Mouse (Mus musculus) CH12.LX (cell line): ENCODE measurements around the gene Nbas. TPM values are rescaled to one million over a fixed set of nuclear protein-coding genes. Genes with fewer than 3 reads are reported as not detected.

Experiments used
- DNase-seq: peaks from one replicate; pipeline ENCODE4 v3.0.0-alpha.2; 2013; ENCODE audit errors: extremely low read depth
- H3K27ac ChIP-seq: 2 replicates; pipeline ENCODE4 v1.5.1; 2012; ENCODE audit warnings: low read depth, mild to moderate bottlenecking, control low read depth, moderate library complexity; ENCODE audit not compliant: insufficient read depth
- H3K27me3 ChIP-seq: replicated peaks from 2 replicates; pipeline ENCODE3; 2012; ENCODE audit warnings: inconsistent platforms
- H3K36me3 ChIP-seq, 2 experiments: replicated peaks in 1 of 2; 2 replicates each; pipeline versions ENCODE3 to v1.6.1; 2012; ENCODE audit warnings: inconsistent platforms in 1 of 2, low read length in 1 of 2, mild to moderate bottlenecking in 1 of 2, mixed read lengths in 1 of 2, moderate library complexity in 1 of 2; ENCODE audit not compliant: control insufficient read depth in 1 of 2, insufficient read depth in 1 of 2
- H3K4me1 ChIP-seq, 2 experiments: 2 replicates each; pipeline ENCODE4 v1.6.1; 2012; ENCODE audit warnings: inconsistent platforms in 1 of 2, moderate library complexity in 1 of 2; ENCODE audit not compliant: insufficient read depth in 2 of 2, control insufficient read depth in 1 of 2
- H3K4me2 ChIP-seq: 2 replicates; pipeline ENCODE4 v1.6.1; 2012; ENCODE audit warnings: low read depth, mild to moderate bottlenecking, control low read depth; ENCODE audit not compliant: poor library complexity, insufficient read depth, severe bottlenecking
- H3K4me3 ChIP-seq, 3 experiments: fragments of 150-350 bp in 1 of 3; sonication (generic) in 1 of 3; replicated peaks in 1 of 3; 2 replicates each; pipeline versions ENCODE3 to v1.5.1; 2011 to 2012; ENCODE audit warnings: low read depth in 2 of 3, low read length in 2 of 3, mild to moderate bottlenecking in 2 of 3, moderate library complexity in 2 of 3, control low read depth in 1 of 3, improper control_type of control experiment in 1 of 3, inconsistent platforms in 1 of 3, mixed read lengths in 1 of 3; ENCODE audit not compliant: poor library complexity in 1 of 3
- H3K79me2 ChIP-seq: replicated peaks from 2 replicates; pipeline ENCODE4 v1.6.1; 2012; ENCODE audit warnings: mild to moderate bottlenecking, moderate library complexity; ENCODE audit not compliant: control insufficient read depth, poor library complexity, insufficient read depth, severe bottlenecking; ENCODE audit errors: extremely low read depth
- H3K9ac ChIP-seq: 2 replicates; pipeline ENCODE4 v1.6.1; 2012; ENCODE audit warnings: low read depth, mild to moderate bottlenecking, control low read depth, moderate library complexity; ENCODE audit not compliant: insufficient read depth
- H3K9me3 ChIP-seq: replicated peaks from 2 replicates; pipeline ENCODE3; 2012; ENCODE audit warnings: low read length, inconsistent platforms, mixed read lengths
- BHLHE40 ChIP-seq: IDR thresholded peaks from 2 replicates; pipeline ENCODE4 v1.6.1; 2011; ENCODE audit warnings: mild to moderate bottlenecking, low read depth, low read length, improper control_type of control experiment
- CHD1 ChIP-seq: IDR thresholded peaks from 2 replicates; pipeline ENCODE4 v1.6.1; 2012; ENCODE audit warnings: low read depth, low read length, improper control_type of control experiment, inconsistent platforms
- CTCF ChIP-seq, 2 experiments: IDR thresholded peaks in 1 of 2; conservative IDR thresholded peaks in 1 of 2; 2 replicates each; pipeline ENCODE4 v1.5.1; 2011 to 2012; ENCODE audit warnings: low read depth in 2 of 2, low read length in 2 of 2, improper control_type of control experiment in 1 of 2, inconsistent platforms in 1 of 2, mild to moderate bottlenecking in 1 of 2, moderate library complexity in 1 of 2
- EP300 ChIP-seq: IDR thresholded peaks from 2 replicates; pipeline ENCODE4 v1.6.1; 2011; ENCODE audit warnings: low read length, improper control_type of control experiment
- ETS1 ChIP-seq: conservative IDR thresholded peaks from 2 replicates; pipeline ENCODE4 v1.6.1; 2012; ENCODE audit warnings: low read depth, mild to moderate bottlenecking, inconsistent platforms, low read length, improper control_type of control experiment, moderate library complexity
- HCFC1 ChIP-seq: IDR thresholded peaks from 2 replicates; pipeline ENCODE4 v1.6.1; 2012; ENCODE audit warnings: low read depth, mild to moderate bottlenecking, inconsistent platforms, low read length, improper control_type of control experiment
- IRF4 ChIP-seq: IDR thresholded peaks from 2 replicates; pipeline ENCODE4 v1.6.1; 2014; ENCODE audit warnings: low read depth, mild to moderate bottlenecking, inconsistent platforms, low read length, improper control_type of control experiment
- JUN ChIP-seq: IDR thresholded peaks from 2 replicates; pipeline ENCODE4 v1.6.1; 2011; ENCODE audit warnings: low read depth, mild to moderate bottlenecking, low read length, improper control_type of control experiment, moderate library complexity; ENCODE audit not compliant: insufficient read depth
- JUND ChIP-seq: conservative IDR thresholded peaks from 2 replicates; pipeline ENCODE4 v1.6.1; 2011; ENCODE audit warnings: low read depth, low read length, improper control_type of control experiment
- KAT2A ChIP-seq: IDR thresholded peaks from 2 replicates; pipeline ENCODE4 v1.6.1; 2012; ENCODE audit warnings: low read length, improper control_type of control experiment, inconsistent platforms; ENCODE audit not compliant: insufficient replicate concordance
- MAX ChIP-seq: IDR thresholded peaks from 2 replicates; pipeline ENCODE4 v1.6.1; 2011; ENCODE audit warnings: low read length, improper control_type of control experiment
- MAZ ChIP-seq: IDR thresholded peaks from 2 replicates; pipeline ENCODE4 v1.6.1; 2012; ENCODE audit warnings: low read depth, mild to moderate bottlenecking, inconsistent platforms, low read length, improper control_type of control experiment, moderate library complexity
- MEF2A ChIP-seq: IDR thresholded peaks from 2 replicates; pipeline ENCODE4 v1.6.1; 2014; ENCODE audit warnings: low read depth, mild to moderate bottlenecking, inconsistent platforms, low read length, improper control_type of control experiment, borderline replicate concordance
- PAX5 ChIP-seq: IDR thresholded peaks from 2 replicates; pipeline ENCODE4 v1.6.1; 2012; ENCODE audit warnings: low read length, inconsistent platforms, mixed read lengths
- POLR2A ChIP-seq: IDR thresholded peaks from 2 replicates; pipeline ENCODE4 v1.6.1; 2011; ENCODE audit warnings: low read depth, mild to moderate bottlenecking, improper control_type of control experiment, low read length
- POLR2AphosphoS2 ChIP-seq: IDR thresholded peaks from 2 replicates; pipeline ENCODE4 v1.6.1; 2011; ENCODE audit warnings: low read depth, low read length, improper control_type of control experiment
- RAD21 ChIP-seq: IDR thresholded peaks from 2 replicates; pipeline ENCODE4 v1.6.1; 2011; ENCODE audit warnings: low read depth, mild to moderate bottlenecking, low read length, improper control_type of control experiment, moderate library complexity
- SIN3A ChIP-seq: IDR thresholded peaks from 2 replicates; pipeline ENCODE4 v1.6.1; 2012; ENCODE audit warnings: low read length, improper control_type of control experiment, inconsistent platforms
- SMC3 ChIP-seq: IDR thresholded peaks from 2 replicates; pipeline ENCODE4 v1.6.1; 2011; ENCODE audit warnings: low read depth, low read length, improper control_type of control experiment
- UBTF ChIP-seq: IDR thresholded peaks from 2 replicates; pipeline ENCODE4 v1.6.1; 2012; ENCODE audit warnings: low read depth, mild to moderate bottlenecking, inconsistent platforms, low read length, improper control_type of control experiment, moderate library complexity
- USF2 ChIP-seq: conservative IDR thresholded peaks from 2 replicates; pipeline ENCODE4 v1.6.1; 2011; ENCODE audit warnings: low read depth, low read length, improper control_type of control experiment
- ZC3H11A ChIP-seq: IDR thresholded peaks from 2 replicates; pipeline ENCODE4 v1.6.1; 2012; ENCODE audit warnings: low read depth, mild to moderate bottlenecking, inconsistent platforms, low read length, improper control_type of control experiment
- ZNF384 ChIP-seq: IDR thresholded peaks from 2 replicates; pipeline ENCODE4 v1.6.1; 2012; ENCODE audit warnings: low read depth, low read length, improper control_type of control experiment, inconsistent platforms
- dilution Hi-C: fragments of 300-500 bp; cut with MboI; formaldehyde crosslinking; loops from 2 replicates; pipeline ENCODE4 v1.14.3; 2020; ENCODE audit warnings: low sequenced_read_pairs; ENCODE audit not compliant: extremely low pct_unique_long_range_greater_than_20kb, extremely low pct_ligation_motif_present
- in situ Hi-C: fragments of 300-500 bp; cut with MboI; formaldehyde crosslinking; loops from 3 replicates; pipeline ENCODE4 v1.14.3; 2019; ENCODE audit warnings: low sequenced_read_pairs, low pct_ligation_motif_present, low pct_unique_long_range_greater_than_20kb, mixed read lengths
- polyA plus RNA-seq: library from polyadenylated mRNA; unstranded; fragments of >175 nt; gene quantifications from 2 replicates; pipeline ENCODE4 v1.2.1, GENCODE M21; 2012; ENCODE audit warnings: low read depth; ENCODE audit not compliant: insufficient read length
- total RNA-seq, 2 experiments: library from RNA; depleted of rRNA; stranded (reverse); fragments of 300-350 nt in 1 of 2; fragments of >200 nt in 1 of 2; gene quantifications; 2 replicates each; pipeline ENCODE4 v1.2.3; 2012 to 2014

Nbas gene
- total and polyA plus RNA-seq, 3 experiments, result 16.9 to 51.6 (median 22.1) TPM

- no peaks in the 10 kb centered on the region for H3K9me3 ChIP-seq
- H3K4me3 ChIP-seq, result no peak overlapping the region
- no peaks in the 10 kb centered on the region for H3K27me3 ChIP-seq
- H3K79me2 ChIP-seq, result 0 out of 2 replicates have a peak, but pooled peaks cover 2% of the 10 kb centered on the region
- H3K4me1 ChIP-seq, result no peaks in the 10 kb centered on the region
- DNase-seq, result no peak
- in situ Hi-C loops (no loop called here), dilution Hi-C loops (no loop called here)
- no peak overlapping the region for H3K27ac ChIP-seq
- no peak for TF ChIP-seq BHLHE40
- TF ChIP-seq POLR2A, result no peak
- TF ChIP-seq ZC3H11A, result no peak
- TF ChIP-seq POLR2AphosphoS2, result no peak
- no peak for TF ChIP-seq JUND
- TF ChIP-seq SIN3A, result no peak
- TF ChIP-seq ZNF384, result no peak
- TF ChIP-seq EP300, result no peak
- no peak for TF ChIP-seq HCFC1
- TF ChIP-seq SMC3, result no peak
- no peak for TF ChIP-seq KAT2A
- TF ChIP-seq MEF2A, result no peak
- TF ChIP-seq ETS1, result no peak
- no peak for TF ChIP-seq UBTF
- no peak for TF ChIP-seq USF2
- no peak for TF ChIP-seq CTCF (conservative IDR thresholded peaks at IDR 0.05 in 1 of 2, IDR thresholded peaks at IDR 0.05 in 1 of 2; ENCODE audit: low read depth in 2 of 2, low read length in 2 of 2)
- no peak overlapping the region for H3K9ac ChIP-seq
- no peak overlapping the region for H3K4me2 ChIP-seq
- peaks cover 42 to 68% of the 10 kb centered on the region in 2 experiments for H3K36me3 ChIP-seq
Measured at GRCm38 (mm10) chr12:13314384-13314783, 45.5 kb downstream of the Nbas start.

- H3K4me1 ChIP-seq, result no peaks in the 10 kb centered on the region
- H3K4me2 ChIP-seq, result no peak overlapping the region
- 0 out of 2 replicates have a peak, but pooled peaks cover 2% of the 10 kb centered on the region for H3K79me2 ChIP-seq
- no peak overlapping the region for H3K4me3 ChIP-seq
- no peak for TF ChIP-seq JUN
- no peak for TF ChIP-seq IRF4
- no peak for TF ChIP-seq CHD1
- no peak for TF ChIP-seq MAZ
- no peak for TF ChIP-seq USF2
- no peak for TF ChIP-seq MAX
- TF ChIP-seq RAD21, result no peak
- TF ChIP-seq PAX5, result no peak
- TF ChIP-seq, all 38 proteins: peak for 0
- in situ Hi-C loops, result no loop called here
- Histone ChIP-seq H3K36me3 (peaks cover 38 to 67% of the 10 kb centered on the region in 2 experiments), H3K27me3 (no peaks in the 10 kb centered on the region), H3K27ac (no peak overlapping the region), H3K9ac (no peak overlapping the region), H3K9me3 (no peaks in the 10 kb centered on the region)
- dilution Hi-C loops, result no loop called here
- no peak for DNase-seq
Measured at GRCm38 (mm10) chr12:13315081-13315480, 46.1 kb downstream of the Nbas start.
